ENCODE assay signal across 29 mouse cellular contexts in the genomic region with DNA sequence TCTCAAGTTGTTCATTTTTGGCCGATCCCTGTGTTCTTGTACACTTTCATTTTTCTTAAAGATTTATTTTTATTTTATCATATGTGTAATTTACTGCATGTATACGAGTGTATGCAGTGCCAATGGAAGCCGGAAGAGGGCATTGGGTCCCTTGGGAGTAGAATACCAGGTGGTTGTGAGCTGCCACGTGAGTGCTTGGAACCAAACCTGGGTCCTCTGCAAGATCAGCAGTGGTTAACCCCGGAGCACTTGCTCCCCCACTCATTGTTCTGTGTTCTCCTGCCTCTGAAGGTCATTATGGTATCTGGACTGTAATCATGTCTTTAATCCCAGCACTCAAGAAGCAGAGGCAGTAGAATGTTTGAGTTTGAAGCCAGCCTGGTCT. TPM values are rescaled to one million over a fixed set of nuclear protein-coding genes. Genes with fewer than 3 reads are reported as not detected.
DNase-seq lines count a peak whose midpoint lies in the region; ATAC-seq lines count a peak whose summit lies in the region.
"Had no signal": no experiment of that assay in that cellular context is flagged by ENCODE, and none has a peak within 500 bp of the region (broad histone marks: within the 10 kb centered on the region; RNA-seq: fewer than 3 reads in every experiment).

No protein-coding gene starts in this region.

- peak overlapping the region; percentile 82 for H3K27ac ChIP-seq in liver, embryonic 11.5 days (ENCODE audit: low read depth, low read length)
- H3K27ac ChIP-seq in intestine, embryonic 16.5 days (ENCODE audit: low read length) = 0 out of 2 replicates have a peak overlapping the region, but pooled peaks have one; percentile 9
- H3K27ac ChIP-seq in forebrain, embryonic 16.5 days (ENCODE audit: low read length) = no peak overlapping the region
- H3K27ac ChIP-seq: forebrain, embryonic 13.5 days; heart, embryonic 15.5 days; hindbrain, embryonic 12.5 days; hindbrain, postnatal 0 days; layer of hippocampus, adult 2 months; limb, embryonic 10.5 days; limb, embryonic 15.5 days; lung, embryonic 15.5 days; midbrain, embryonic 10.5 days; neural tube, embryonic 12.5 days had no signal

- WGBS in liver, embryonic 11.5 days = 84% methylated on average over 5 of the region's 5 CpGs
- 70% methylated on average over 5 of the region's 5 CpGs for WGBS in intestine, embryonic 16.5 days
- WGBS in forebrain, embryonic 16.5 days = 86% methylated on average over 5 of the region's 5 CpGs

- no peaks in the 10 kb centered on the region for H3K27me3 ChIP-seq in liver, embryonic 11.5 days (replicated peaks; ENCODE audit: control insufficient read depth, insufficient read depth, low read length)
- H3K27me3 ChIP-seq in intestine, embryonic 16.5 days (replicated peaks; ENCODE audit: control insufficient read depth, insufficient read depth, low read length) = no peaks in the 10 kb centered on the region
- no peaks in the 10 kb centered on the region for H3K27me3 ChIP-seq in forebrain, embryonic 16.5 days (replicated peaks; ENCODE audit: control insufficient read depth, insufficient read depth, low read length)
- H3K27me3 ChIP-seq: forebrain, embryonic 13.5 days; heart, embryonic 15.5 days; hindbrain, embryonic 12.5 days; limb, embryonic 15.5 days; lung, embryonic 15.5 days; neural tube, embryonic 12.5 days; Patski had no signal

- no peak for ATAC-seq in liver, embryonic 11.5 days (replicated peaks; ENCODE audit: low FRiP score)
- ATAC-seq in intestine, embryonic 16.5 days = no peak
- ATAC-seq in forebrain, embryonic 16.5 days = no peak
- ATAC-seq: forebrain, embryonic 13.5 days; hindbrain, postnatal 0 days; midbrain, embryonic 16.5 days; Patski had no signal

- H3K4me1 ChIP-seq in liver, embryonic 11.5 days (replicated peaks; ENCODE audit: control insufficient read depth, insufficient read depth, low read length) = peaks cover 53% of the 10 kb centered on the region
- peaks cover 43% of the 10 kb centered on the region for H3K4me1 ChIP-seq in intestine, embryonic 16.5 days (ENCODE audit: control insufficient read depth, insufficient read depth, low read length)
- peaks cover 12% of the 10 kb centered on the region for H3K4me1 ChIP-seq in forebrain, embryonic 16.5 days (replicated peaks; ENCODE audit: control insufficient read depth, insufficient read depth, low read length)

- no peak for DNase-seq in liver, embryonic 11.5 days (ENCODE audit: low spot score)
- no peak for DNase-seq in liver
- peak; percentile 50 for DNase-seq in ES-CJ7 (ENCODE audit: low read depth, low spot score)
- no peak for DNase-seq in urinary bladder, postnatal 14 days (ENCODE audit: low spot score)
- DNase-seq: adrenal gland, adult 8-10 months; B cell, adult 2 months; cerebellum, adult 2 months; cerebellum, postnatal 14 days; gastrocnemius, postnatal 14 days; kidney, adult 11 months; kidney, postnatal 36 days; right cerebral cortex, adult 18-20 months; spleen, adult 18-20 months; thymus, adult 2 months; thymus, postnatal 36 days had no signal

- no peaks in the 10 kb centered on the region for H3K9me3 ChIP-seq in liver, embryonic 11.5 days (ENCODE audit: control insufficient read depth, low read length)
- no peaks in the 10 kb centered on the region for H3K9me3 ChIP-seq in intestine, embryonic 16.5 days (ENCODE audit: control insufficient read depth, low read length)
- no peaks in the 10 kb centered on the region for H3K9me3 ChIP-seq in forebrain, embryonic 16.5 days (ENCODE audit: control insufficient read depth, low read length)
- H3K9me3 ChIP-seq: forebrain, embryonic 13.5 days; heart, embryonic 15.5 days; hindbrain, embryonic 12.5 days; limb, embryonic 10.5 days; limb, embryonic 15.5 days; lung, embryonic 15.5 days; midbrain, embryonic 10.5 days; neural tube, embryonic 12.5 days had no signal

- peak overlapping the region; percentile 10 for H3K9ac ChIP-seq in liver, embryonic 11.5 days (ENCODE audit: low read depth, low read length)
- H3K9ac ChIP-seq in intestine, embryonic 16.5 days (ENCODE audit: low read depth, low read length) = no peak overlapping the region
- no peak overlapping the region for H3K9ac ChIP-seq in forebrain, embryonic 16.5 days (replicated peaks; ENCODE audit: low read depth, low read length)
- H3K9ac ChIP-seq: forebrain, embryonic 13.5 days; heart, embryonic 15.5 days; hindbrain, embryonic 12.5 days; limb, embryonic 15.5 days; lung, embryonic 15.5 days; neural tube, embryonic 12.5 days had no signal

- peaks cover 14% of the 10 kb centered on the region for H3K36me3 ChIP-seq in liver, embryonic 11.5 days (ENCODE audit: control insufficient read depth, insufficient read depth, low read length)
- peaks cover 13% of the 10 kb centered on the region; the same call in 1 of the 2 replicates for H3K36me3 ChIP-seq in intestine, embryonic 16.5 days (ENCODE audit: control insufficient read depth, insufficient read depth, low read length)
- no peaks in the 10 kb centered on the region for H3K36me3 ChIP-seq in forebrain, embryonic 16.5 days (ENCODE audit: control insufficient read depth, insufficient read depth)

- peak overlapping the region; percentile 98 for H3K4me2 ChIP-seq in liver, embryonic 11.5 days
- H3K4me2 ChIP-seq in intestine, embryonic 16.5 days (ENCODE audit: low read depth, low read length) = no peak overlapping the region
- no peak overlapping the region for H3K4me2 ChIP-seq in forebrain, embryonic 16.5 days (ENCODE audit: low read length)
- H3K4me2 ChIP-seq: forebrain, embryonic 13.5 days; heart, embryonic 15.5 days; limb, embryonic 15.5 days; lung, embryonic 15.5 days; neural tube, embryonic 12.5 days had no signal

- H3K4me3 ChIP-seq in liver, embryonic 11.5 days (ENCODE audit: low read depth, low read length) = peak overlapping the region; percentile 64
- H3K4me3 ChIP-seq in intestine, embryonic 16.5 days (ENCODE audit: low read length) = no peak overlapping the region
- H3K4me3 ChIP-seq in forebrain, embryonic 16.5 days (replicated peaks; ENCODE audit: low read length) = no peak overlapping the region
- H3K4me3 ChIP-seq: forebrain, embryonic 13.5 days; heart, embryonic 15.5 days; hindbrain, embryonic 12.5 days; layer of hippocampus, adult 2 months; limb, embryonic 10.5 days; limb, embryonic 15.5 days; lung, embryonic 15.5 days; midbrain, embryonic 10.5 days; neural tube, embryonic 12.5 days had no signal

RNA-seq across cellular contexts. Expression of a gene that starts 4.9 kb away (rescaled TPM):
- 35.5 and 37.7 TPM in 2 replicates for polyA plus RNA-seq in liver, embryonic 11.5 days (2014; fragmentation: Nextera tagmentation; extraction: Ambion mirVana)
- polyA plus RNA-seq in intestine, embryonic 16.5 days (2015; fragmentation: Nextera tagmentation; extraction: Ambion mirVana) = 24.8 and 25.7 TPM in 2 replicates
- polyA plus RNA-seq in forebrain, embryonic 16.5 days (2015; fragmentation: Nextera tagmentation; extraction: Ambion mirVana) = 40.0 and 43.7 TPM in 2 replicates

RNA-seq across cellular contexts. Expression of a gene that starts 6.9 kb away (rescaled TPM):
- polyA plus RNA-seq in liver, embryonic 11.5 days (2014; fragmentation: Nextera tagmentation; extraction: Ambion mirVana) = 72.8 and 75.6 TPM in 2 replicates
- polyA plus RNA-seq in intestine, embryonic 16.5 days (2015; fragmentation: Nextera tagmentation; extraction: Ambion mirVana) = 85.4 and 89.1 TPM in 2 replicates
- polyA plus RNA-seq in forebrain, embryonic 16.5 days (2015; fragmentation: Nextera tagmentation; extraction: Ambion mirVana) = 14.4 and 17.2 TPM in 2 replicates

RNA-seq across cellular contexts. Expression of a gene that starts 7.0 kb away (rescaled TPM):
- 498 and 502 TPM in 2 replicates for polyA plus RNA-seq in liver, embryonic 11.5 days (2014; fragmentation: Nextera tagmentation; extraction: Ambion mirVana)
- polyA plus RNA-seq in intestine, embryonic 16.5 days (2015; fragmentation: Nextera tagmentation; extraction: Ambion mirVana) = 269 and 311 TPM in 2 replicates
- 139 and 156 TPM in 2 replicates for polyA plus RNA-seq in forebrain, embryonic 16.5 days (2015; fragmentation: Nextera tagmentation; extraction: Ambion mirVana)

RNA-seq across cellular contexts. Expression of a gene that starts 11.4 kb away (rescaled TPM):
- 8.3 and 8.7 TPM in 2 replicates for polyA plus RNA-seq in liver, embryonic 11.5 days (2014; fragmentation: Nextera tagmentation; extraction: Ambion mirVana)
- polyA plus RNA-seq in intestine, embryonic 16.5 days (2015; fragmentation: Nextera tagmentation; extraction: Ambion mirVana) = 45.1 and 46.6 TPM in 2 replicates
- 11.1 and 14.4 TPM in 2 replicates for polyA plus RNA-seq in forebrain, embryonic 16.5 days (2015; fragmentation: Nextera tagmentation; extraction: Ambion mirVana)

RNA-seq across cellular contexts. Expression of a gene that starts 13.5 kb away (rescaled TPM):
- 34.3 and 37.8 TPM in 2 replicates for polyA plus RNA-seq in liver, embryonic 11.5 days (2014; fragmentation: Nextera tagmentation; extraction: Ambion mirVana)
- polyA plus RNA-seq in intestine, embryonic 16.5 days (2015; fragmentation: Nextera tagmentation; extraction: Ambion mirVana) = 44.5 and 53.2 TPM in 2 replicates
- 43.6 and 46.7 TPM in 2 replicates for polyA plus RNA-seq in forebrain, embryonic 16.5 days (2015; fragmentation: Nextera tagmentation; extraction: Ambion mirVana)
